Mouse (Mus musculus) brain, embryonic 14.5 days (tissue): Measurements from ENCODE around the gene Rmi2. TPM values are rescaled to one million over a fixed set of nuclear protein-coding genes. Genes with fewer than 3 reads are reported as not detected.
A peak's percentile ranks its signal among the peaks of the same experiment; 100 is the strongest.

Experiments used
- DNase-seq: peaks from one replicate; pipeline ENCODE4 v3.0.0-alpha.2; 2011; ENCODE audit warnings: low read depth
- CTCF ChIP-seq: fragments of 200-500 bp; IDR thresholded peaks from 2 replicates; pipeline ENCODE4 v1.5.1; 2012; ENCODE audit warnings: inconsistent platforms, mild to moderate bottlenecking, moderate library complexity, borderline replicate concordance; ENCODE audit not compliant: insufficient read depth, insufficient read length; ENCODE audit errors: extremely low read depth
- POLR2A ChIP-seq: fragments of 200-500 bp; IDR thresholded peaks from 2 replicates; pipeline ENCODE4 v1.6.1; 2012; ENCODE audit warnings: mild to moderate bottlenecking, inconsistent platforms, borderline replicate concordance; ENCODE audit not compliant: poor library complexity, insufficient read depth, insufficient read length, severe bottlenecking; ENCODE audit errors: extremely low read depth
- polyA plus RNA-seq: library from polyadenylated mRNA; depleted of rRNA; stranded (reverse); fragments of >200 nt; gene quantifications from 2 replicates; pipeline ENCODE4 v1.2.3, GENCODE M21; 2012

The Rmi2 gene
- polyA plus RNA-seq, 1 experiment = 2.3 TPM

DNA sequence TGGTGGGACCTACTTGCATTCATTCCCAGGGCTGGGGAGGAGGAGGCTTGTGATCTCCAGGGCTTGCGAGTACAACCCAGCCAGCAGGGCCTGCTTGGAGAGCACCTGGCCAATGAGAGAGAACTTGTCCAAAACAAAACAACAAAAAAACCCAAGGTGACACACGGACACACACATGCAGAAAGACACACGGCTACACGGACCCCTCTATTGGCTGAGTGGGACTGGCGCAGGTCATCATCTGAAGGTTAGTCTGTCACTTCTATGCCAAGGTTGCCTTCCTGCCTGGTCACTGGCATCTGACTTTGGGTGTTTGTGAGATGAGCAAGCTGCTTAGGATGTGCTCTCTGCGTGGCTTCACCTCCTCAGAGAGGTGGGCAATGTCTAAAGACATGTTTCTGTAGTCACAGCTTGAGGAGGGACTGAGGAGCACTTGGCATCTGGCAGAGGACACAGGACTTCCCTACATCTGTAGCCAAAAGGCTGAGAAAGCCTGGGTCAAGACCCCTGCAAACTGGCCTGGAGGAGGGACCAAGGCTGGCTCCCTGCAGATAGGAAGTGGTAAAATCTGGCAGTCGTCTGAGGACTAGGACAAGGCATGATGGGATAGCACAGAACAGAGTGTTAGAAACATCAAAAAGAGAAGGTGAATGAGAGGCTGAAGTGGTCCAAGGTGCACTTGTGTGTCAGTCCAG, 6.9 kb upstream of the Rmi2 start:
- no peak for TF ChIP-seq CTCF
- no peak for TF ChIP-seq POLR2A

GRCm38 (mm10) chr16:10828461-10828805, 6.4 kb upstream of the Rmi2 start:
- TF ChIP-seq POLR2A (no peak), CTCF (no peak)
- DNase-seq = no peak

More for the DNA sequence above, 6.9 kb upstream of the Rmi2 start:
- DNase-seq = no peak

DNA sequence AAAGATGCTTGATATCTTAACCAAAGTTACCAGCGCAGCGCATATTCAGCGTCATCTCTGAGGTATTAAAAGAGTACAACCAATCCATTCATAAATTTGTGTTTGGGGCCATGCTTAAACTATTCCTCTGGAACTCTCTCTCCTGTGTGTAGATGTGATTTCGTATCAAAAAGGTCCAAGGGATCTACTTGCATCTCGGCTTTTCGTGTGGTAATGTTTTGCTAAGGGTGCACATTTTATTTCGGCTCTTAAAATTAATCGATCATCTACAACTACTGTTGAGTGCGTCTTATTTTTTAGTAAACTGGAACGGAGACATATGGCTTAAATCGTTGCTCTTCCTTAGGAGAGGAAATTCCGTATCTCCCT, 333 bp upstream of the Rmi2 start:
- TF ChIP-seq CTCF = no peak
- no peak for TF ChIP-seq POLR2A
- DNase-seq = no peak

DNA sequence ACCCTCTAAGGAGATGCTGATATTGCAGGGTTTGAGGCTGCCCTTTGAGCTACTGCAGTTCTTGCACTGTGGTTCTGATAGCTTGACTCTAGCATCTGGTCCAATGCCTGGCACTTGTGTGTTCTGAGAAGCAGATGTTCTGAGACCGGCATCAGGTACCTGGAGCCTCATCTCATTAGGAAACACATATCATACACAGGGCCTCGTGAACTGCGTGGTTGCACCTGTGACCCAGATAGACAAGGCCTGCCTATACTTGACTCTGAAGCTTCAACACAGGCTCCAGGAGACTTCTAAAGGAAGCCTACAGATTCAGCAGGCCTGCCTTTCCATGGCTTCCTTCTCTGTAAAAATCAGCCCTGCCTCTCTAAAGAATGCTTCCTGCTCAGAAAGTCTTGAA, 1.5 kb downstream of the Rmi2 start:
- no peak for DNase-seq
- TF ChIP-seq CTCF (no peak), POLR2A (no peak)

GRCm38 (mm10) chr16:10837250-10837649, 2.4 kb downstream of the Rmi2 start:
- no peak for DNase-seq
- TF ChIP-seq CTCF (no peak), POLR2A (no peak)

DNA sequence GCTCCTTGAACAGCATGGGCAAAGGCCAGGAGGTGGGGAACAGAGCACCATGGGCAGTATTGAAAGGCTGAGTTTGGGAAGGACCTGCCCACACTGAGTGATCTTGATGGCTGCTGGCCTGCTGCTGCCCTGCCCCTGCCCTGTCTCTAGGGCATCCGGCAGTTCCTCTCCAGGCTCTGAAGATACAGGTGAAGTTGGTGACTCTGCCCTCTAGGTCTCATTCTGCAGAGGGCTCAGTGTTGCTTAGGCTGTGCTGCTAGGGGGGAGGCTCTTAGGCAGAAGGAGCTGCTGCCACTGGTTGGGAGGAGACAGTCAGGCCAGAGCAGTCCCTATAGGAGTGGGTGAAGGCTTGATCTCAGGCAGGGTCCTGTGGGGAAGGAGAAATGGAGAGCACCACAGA, 3.0 kb downstream of the Rmi2 start:
- no peak for TF ChIP-seq POLR2A
- no peak for TF ChIP-seq CTCF
- DNase-seq = no peak

DNA sequence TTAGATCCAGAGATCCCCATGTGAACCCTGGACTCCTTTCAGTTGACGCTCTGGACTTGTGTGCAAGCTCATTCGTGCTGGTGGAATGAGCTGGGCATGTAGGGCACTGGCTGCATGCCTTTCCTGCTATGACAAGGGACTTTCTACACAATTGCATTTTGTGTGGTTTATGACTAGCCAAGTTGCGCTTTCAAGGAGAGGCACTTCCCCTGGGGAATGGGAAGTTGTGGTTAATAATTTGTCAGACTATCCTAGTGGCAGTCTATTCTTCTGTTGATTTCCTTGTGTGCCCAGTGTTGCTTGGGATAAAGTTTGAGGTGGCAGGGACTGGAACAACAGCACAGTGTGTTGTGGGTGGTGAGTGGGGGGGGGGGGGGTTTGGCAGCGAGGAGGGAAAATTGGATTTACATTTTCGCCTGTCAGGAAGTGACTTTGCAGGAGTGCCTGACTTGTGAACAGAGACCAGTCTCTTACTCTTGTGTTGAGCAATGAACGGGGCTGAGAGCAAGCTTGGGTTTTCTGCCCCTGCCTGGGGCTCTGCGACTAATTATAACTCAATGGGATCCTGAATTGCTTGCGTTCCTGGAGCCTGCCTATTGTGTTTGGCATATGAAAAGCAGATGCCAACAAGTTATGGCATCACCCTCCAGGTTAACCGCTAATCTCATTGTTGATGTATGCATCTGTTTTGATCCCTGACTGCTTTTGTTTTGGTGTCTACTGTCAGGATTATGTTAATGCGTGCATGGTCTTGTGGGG, 3.8 kb downstream of the Rmi2 start:
- DNase-seq = peak; percentile 22
- TF ChIP-seq CTCF = no peak
- TF ChIP-seq POLR2A = no peak

- DNase-seq = no peak
- no peak for TF ChIP-seq POLR2A
Measured at GRCm38 (mm10) chr16:10840018-10840417, 5.2 kb downstream of the Rmi2 start.

DNA sequence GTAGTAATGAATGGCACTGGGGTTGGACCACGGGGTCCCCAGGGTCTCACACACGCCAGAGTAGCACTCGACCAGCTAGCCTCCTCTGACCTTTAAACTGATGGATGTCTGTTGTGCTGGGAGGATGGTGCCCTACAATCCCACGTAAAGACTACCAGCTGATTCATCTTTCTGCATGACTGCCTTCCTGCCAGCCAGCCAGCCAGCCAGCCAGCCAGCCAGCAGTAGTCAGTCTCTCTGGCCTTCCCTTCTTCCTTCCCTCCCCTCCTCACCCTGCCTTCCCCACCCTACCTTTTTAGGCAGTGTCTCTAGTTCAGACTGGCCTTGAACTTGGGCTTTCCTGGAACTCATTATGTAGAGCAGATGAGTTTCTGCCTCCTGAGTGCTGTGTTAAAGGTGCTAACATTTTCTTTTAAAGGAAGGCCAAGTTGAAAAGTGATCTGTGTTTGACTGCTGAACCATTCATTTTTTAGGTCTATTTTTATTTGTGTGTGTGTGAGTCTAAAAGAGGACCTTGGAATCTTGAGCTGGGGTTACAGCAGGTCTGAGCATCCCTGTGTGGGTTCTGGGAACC, 7.5 kb downstream of the Rmi2 start:
- no peak for DNase-seq
- TF ChIP-seq CTCF (no peak), POLR2A (no peak)

DNA sequence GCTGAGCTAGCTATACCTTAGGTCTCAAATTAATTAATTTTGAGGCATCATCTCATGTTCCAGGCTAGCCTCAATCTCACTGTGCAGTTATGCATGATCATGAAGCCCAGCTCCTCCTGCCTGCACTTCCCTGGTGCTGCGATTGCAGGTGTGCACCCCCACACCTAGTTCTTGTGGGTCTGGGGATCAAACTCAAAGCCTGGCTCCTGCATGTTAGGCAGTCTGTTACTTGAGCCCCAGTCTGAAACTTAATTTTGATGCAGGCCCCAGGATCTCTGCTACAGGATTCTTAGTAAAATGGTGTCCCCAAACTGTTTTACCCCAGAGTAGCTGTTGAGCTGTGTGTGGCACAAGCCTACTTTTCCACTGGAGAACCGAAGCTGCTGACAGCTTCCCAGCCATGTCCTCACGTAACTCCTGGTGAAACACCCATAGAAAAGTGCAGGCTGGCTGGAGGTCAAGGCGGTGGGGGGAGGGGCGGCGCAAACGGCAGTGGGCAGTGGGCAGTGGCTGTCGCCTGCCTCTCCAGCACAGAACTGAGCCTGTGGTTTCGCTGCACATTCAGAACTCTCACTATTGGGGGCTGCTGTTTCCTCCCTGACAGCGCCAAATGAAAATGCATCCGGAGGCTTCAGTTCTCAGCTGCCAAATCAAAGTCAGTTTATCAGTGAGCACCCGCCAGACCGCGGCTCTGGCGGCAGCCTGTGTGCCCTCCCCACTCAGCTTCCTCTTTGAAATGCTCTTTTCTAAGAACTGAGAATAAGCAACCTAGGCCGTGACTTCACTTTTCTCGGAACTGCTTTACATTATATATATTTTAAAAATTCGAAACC, 8.8 kb downstream of the Rmi2 start:
- TF ChIP-seq CTCF (no peak), POLR2A (no peak)
- peak; percentile 53 for DNase-seq

DNA sequence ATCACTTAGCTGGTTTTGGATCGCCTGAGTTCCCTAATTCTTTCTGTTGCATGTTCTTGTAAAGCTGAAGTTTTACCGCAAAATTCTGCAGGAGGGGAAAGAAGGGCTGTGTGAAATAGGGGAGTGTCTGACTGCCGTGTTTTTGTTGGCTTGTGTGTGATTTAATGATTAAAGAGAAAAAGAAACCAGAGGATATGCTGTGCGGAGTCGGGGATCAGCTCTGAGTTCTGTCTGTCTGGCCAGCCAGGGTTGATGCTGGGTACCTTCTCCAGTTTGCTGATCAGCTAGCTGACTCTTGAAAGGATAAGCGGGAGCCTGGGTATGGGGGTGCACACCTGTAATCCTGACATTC, 9.4 kb downstream of the Rmi2 start:
- DNase-seq = no peak
- no peak for TF ChIP-seq POLR2A
- no peak for TF ChIP-seq CTCF

DNA sequence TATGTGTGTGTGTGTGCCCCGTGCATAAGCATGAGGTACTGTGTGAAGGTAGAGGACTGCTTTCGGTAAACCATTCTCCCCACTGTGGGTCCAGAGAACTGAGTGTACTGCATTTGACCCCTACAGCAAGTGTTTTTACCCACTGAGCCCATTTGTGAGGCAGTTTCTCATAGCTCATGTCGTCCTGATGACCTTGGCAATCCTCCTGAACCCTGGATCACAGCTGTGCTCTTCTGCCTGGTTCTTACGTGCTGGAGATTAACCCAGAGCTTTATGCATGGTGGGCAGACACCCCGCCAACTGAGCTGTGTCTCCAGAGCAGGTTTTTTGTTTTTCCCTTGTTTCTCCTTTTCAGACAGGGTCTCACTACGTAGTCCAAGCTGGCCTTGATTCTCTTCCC, 11.1 kb downstream of the Rmi2 start:
- TF ChIP-seq POLR2A = no peak
- no peak for TF ChIP-seq CTCF
- no peak for DNase-seq

DNA sequence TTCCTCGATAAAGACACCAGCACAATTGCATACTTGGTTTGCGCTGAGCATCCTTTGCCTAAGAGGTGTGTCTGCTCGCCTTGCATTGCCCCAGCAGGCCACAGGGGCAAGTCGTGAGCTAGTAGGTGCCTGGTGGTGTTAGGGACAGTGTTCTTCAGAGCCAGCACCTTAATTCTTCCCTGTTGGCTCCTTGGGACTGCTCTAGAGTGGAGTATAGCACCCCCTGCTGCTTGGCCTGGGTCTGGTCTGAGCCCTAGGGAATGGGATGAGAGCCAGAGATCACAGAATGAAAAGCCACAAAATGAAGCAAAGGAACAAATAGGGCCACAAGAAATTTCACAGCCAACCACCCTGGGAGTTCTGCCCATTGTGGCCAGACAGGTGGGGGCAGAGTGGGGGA, 11.6 kb downstream of the Rmi2 start:
- DNase-seq = peak; percentile 42
- TF ChIP-seq POLR2A (no peak), CTCF (peak; percentile 55; the same call in 1 of the 2 replicates)

DNA sequence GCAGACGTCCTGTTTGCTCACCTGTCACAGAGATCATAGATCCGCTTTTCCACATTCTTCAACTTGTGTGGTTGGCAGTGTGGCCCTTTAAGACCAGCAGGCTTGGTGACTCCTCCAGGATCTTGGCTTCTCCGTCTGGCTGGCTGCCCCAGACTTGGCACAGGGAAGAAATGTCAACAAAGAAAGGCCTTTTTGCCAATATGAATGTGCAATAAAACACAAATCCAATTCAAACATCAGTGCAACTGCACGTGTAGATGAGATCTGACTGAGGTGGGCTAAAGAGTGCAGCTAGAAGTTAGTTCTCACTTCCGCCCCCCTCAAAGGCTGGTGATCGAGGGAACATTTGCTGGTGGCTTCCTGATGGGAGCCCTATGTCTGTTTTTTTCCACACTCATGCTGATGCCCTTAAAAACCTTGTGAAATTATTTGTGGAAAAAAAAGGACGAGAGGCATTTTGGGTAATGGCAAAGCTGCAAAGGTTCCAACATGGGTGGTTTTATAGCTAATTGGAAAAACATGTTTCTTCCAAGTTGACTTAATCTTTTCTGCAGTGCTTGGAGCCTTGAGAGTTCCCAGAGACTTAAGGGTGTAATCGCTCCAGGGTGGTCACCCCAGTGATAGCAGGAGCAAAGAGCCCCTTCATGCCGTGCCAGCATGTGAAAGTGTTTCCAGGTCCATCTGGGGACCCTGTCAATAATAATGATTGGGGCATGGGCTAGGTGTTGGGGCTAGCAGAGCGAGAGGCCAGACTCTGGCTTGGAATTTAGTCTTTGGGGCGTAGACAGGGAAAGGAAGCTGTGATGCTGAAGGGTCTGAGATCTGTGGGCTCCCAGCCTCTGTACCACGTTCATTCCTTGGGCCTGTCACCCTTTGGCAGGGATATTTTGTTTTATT, 15.4 kb downstream of the Rmi2 start:
- TF ChIP-seq CTCF (no peak), POLR2A (no peak)
- DNase-seq = peak; percentile 62
